In the genomic region with DNA sequence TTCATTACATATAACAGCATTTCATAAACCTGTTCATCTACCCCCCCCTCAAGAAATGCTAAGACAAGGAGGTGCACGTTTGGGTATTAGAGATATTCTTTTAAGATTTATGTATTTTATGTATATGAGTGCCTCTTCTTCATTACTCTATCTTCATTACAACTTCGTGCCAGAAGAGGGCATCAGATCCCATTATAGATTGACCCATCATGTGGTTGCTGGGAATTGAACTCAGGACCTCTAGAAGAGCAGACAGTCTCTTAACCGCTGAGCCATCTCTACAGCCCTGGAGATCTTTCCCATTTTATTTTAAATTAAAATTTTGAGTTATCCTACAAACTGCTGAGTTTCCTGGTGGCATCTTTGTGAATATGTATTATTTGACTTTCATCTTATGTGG, we compare ENCODE assay signal across 17 mouse cellular contexts.
DNase-seq lines count a peak whose midpoint lies in the region; ATAC-seq and TF ChIP-seq lines count a peak whose summit lies in the region.
"Had no signal": no experiment of that assay in that cellular context is flagged by ENCODE, and none has a peak within 500 bp of the region (broad histone marks: within the 10 kb centered on the region; RNA-seq: fewer than 3 reads in every experiment).

No protein-coding gene starts in this region.

- H3K4me1 ChIP-seq in kidney, postnatal 0 days (replicated peaks; ENCODE audit: insufficient read depth, low read length) = no peaks in the 10 kb centered on the region
- H3K4me1 ChIP-seq in forebrain, embryonic 16.5 days (replicated peaks; ENCODE audit: control insufficient read depth, insufficient read depth, low read length) = peaks cover 6% of the 10 kb centered on the region
- H3K4me1 ChIP-seq: limb, embryonic 12.5 days had no signal

- no peak for ATAC-seq in CD4-positive, CD25-positive, alpha-beta regulatory T cell, adult 4 months
- no peak for ATAC-seq in kidney, postnatal 0 days (replicated peaks; ENCODE audit: low FRiP score, low read depth)
- no peak for ATAC-seq in forebrain, embryonic 16.5 days
- ATAC-seq: forebrain, embryonic 13.5 days; inflammation-experienced regulatory T-cells, adult 6 months; midbrain, embryonic 16.5 days had no signal

- peak; percentile 46 for TF ChIP-seq CTCF in kidney, postnatal 0 days (IDR thresholded peaks at IDR 0.05; ENCODE audit: low read depth)

- no peaks in the 10 kb centered on the region for H3K27me3 ChIP-seq in kidney, postnatal 0 days (ENCODE audit: insufficient read depth, low read length)
- no peaks in the 10 kb centered on the region for H3K27me3 ChIP-seq in forebrain, embryonic 16.5 days (replicated peaks; ENCODE audit: control insufficient read depth, insufficient read depth, low read length)
- H3K27me3 ChIP-seq: forebrain, embryonic 13.5 days; limb, embryonic 12.5 days had no signal

- no peak overlapping the region for H3K4me2 ChIP-seq in kidney, postnatal 0 days (ENCODE audit: low read length)
- no peak overlapping the region for H3K4me2 ChIP-seq in forebrain, embryonic 16.5 days (ENCODE audit: low read length)
- H3K4me2 ChIP-seq: forebrain, embryonic 13.5 days; limb, embryonic 12.5 days had no signal

- peak; percentile 15 for DNase-seq in CD4-positive, CD25-positive, alpha-beta regulatory T cell, adult 2 months (ENCODE audit: low read depth, low spot score)
- no peak for DNase-seq in kidney, postnatal 0 days (ENCODE audit: low spot score)
- no peak for DNase-seq in kidney, adult 18-20 months
- peak; percentile 21 for DNase-seq in 3T3-L1 (ENCODE audit: low read depth, low spot score)
- peak; percentile 37 for DNase-seq in R1 (ENCODE audit: low read depth, low spot score)
- DNase-seq in testis, postnatal 10 days (ENCODE audit: low spot score) = no peak
- DNase-seq: adrenal gland, postnatal 10 days; cerebellum, adult 11 months; cerebellum, postnatal 14 days; layer of hippocampus, adult 9-11 months; thymus, adult 2 months had no signal

- H3K36me3 ChIP-seq in kidney, postnatal 0 days (ENCODE audit: insufficient read depth, low read length) = no peaks in the 10 kb centered on the region
- H3K36me3 ChIP-seq in forebrain, embryonic 16.5 days (ENCODE audit: control insufficient read depth, insufficient read depth) = peaks cover 9% of the 10 kb centered on the region

- H3K4me3 ChIP-seq in kidney, postnatal 0 days (replicated peaks; ENCODE audit: low read depth, low read length) = no peak overlapping the region
- H3K4me3 ChIP-seq in forebrain, embryonic 16.5 days (replicated peaks; ENCODE audit: low read length) = no peak overlapping the region
- H3K4me3 ChIP-seq: forebrain, embryonic 13.5 days; limb, embryonic 12.5 days had no signal

- 71% methylated on average over 3 of the region's 3 CpGs for WGBS in kidney, postnatal 0 days
- WGBS in forebrain, embryonic 16.5 days = 77% methylated on average over 3 of the region's 3 CpGs

- H3K9me3 ChIP-seq in kidney, postnatal 0 days (replicated peaks; ENCODE audit: low read length) = no peaks in the 10 kb centered on the region
- no peaks in the 10 kb centered on the region for H3K9me3 ChIP-seq in forebrain, embryonic 16.5 days (ENCODE audit: control insufficient read depth, low read length)

- no peak overlapping the region for H3K9ac ChIP-seq in kidney, postnatal 0 days (ENCODE audit: low read depth, low read length)
- no peak overlapping the region for H3K9ac ChIP-seq in forebrain, embryonic 16.5 days (replicated peaks; ENCODE audit: low read depth, low read length)
- H3K9ac ChIP-seq: forebrain, embryonic 13.5 days; limb, embryonic 12.5 days had no signal

- H3K27ac ChIP-seq in kidney, postnatal 0 days = no peak overlapping the region
- H3K27ac ChIP-seq in forebrain, embryonic 16.5 days (ENCODE audit: low read length) = no peak overlapping the region
- H3K27ac ChIP-seq: forebrain, embryonic 13.5 days; limb, embryonic 12.5 days had no signal

Comparison
In these comparisons a context has a peak if more than half of its experiments do, and no peak if none do; other contexts are left out.
1. DNase-seq: peak in CD4-positive, CD25-positive, alpha-beta regulatory T cell, adult 2 months (single experiment), 3T3-L1 (single experiment) and R1 (single experiment); none in kidney, postnatal 0 days (single experiment), kidney, adult 18-20 months (single experiment) and testis, postnatal 10 days (single experiment).